Mouse (Mus musculus): ENCODE data around the gene Cped1. TPM values are rescaled to one million over a fixed set of nuclear protein-coding genes. Genes with fewer than 3 reads are reported as not detected.

The Cped1 gene
- polyA plus RNA-seq, 1 experiment from 2014 or later = 4.8 TPM

DNA sequence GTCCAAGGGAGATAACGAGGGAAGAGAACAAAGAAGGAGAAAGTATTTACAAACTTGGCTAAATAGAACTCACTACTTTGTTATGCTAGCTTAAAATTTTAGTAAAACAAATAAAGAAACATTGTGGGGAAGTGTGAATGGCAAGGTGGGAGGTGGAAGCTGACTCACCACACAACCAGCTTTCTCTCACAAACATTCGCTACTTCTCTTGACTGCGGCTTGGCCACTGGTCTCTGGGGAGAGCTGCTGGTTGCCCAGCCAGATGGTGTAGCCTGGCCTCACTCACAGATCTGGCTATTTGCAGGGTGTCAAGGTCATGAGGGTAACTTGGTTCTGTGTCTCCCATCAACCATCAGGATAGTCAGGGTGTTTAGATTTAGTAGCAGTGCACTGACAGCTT, 116.2 kb downstream of the Cped1 start:
- ATAC-seq (replicated peaks; ENCODE audit: extremely low read depth, insufficient read depth, low FRiP score) = no peak
- WGBS = 65% methylated on average over 3 of the region's 3 CpGs

DNA sequence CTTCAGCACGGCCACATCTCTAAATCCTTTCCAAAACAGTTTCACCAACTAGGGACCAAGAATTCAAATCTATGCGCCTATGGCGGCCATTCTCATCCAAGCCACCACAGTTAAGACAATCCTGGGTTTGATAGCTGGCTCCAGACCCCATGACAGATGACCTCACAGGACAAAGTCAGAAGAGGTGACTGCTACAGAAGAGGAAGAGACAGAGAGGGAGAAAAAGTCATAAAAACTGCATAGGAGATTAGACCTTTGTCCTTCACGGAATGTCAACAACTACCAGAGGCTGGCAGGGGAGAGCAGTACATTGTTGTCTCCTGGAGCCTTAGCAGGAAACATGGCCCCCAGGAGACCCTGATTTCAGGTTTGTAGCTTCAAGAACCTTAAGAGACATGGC, 117.0 kb downstream of the Cped1 start:
- Histone ChIP-seq H3K4me3 (ENCODE audit: low read length) (no peak overlapping the region), H3K36me3 (ENCODE audit: control insufficient read depth, insufficient read depth) (no peaks in the 10 kb centered on the region), H3K4me2 (ENCODE audit: low read depth, low read length) (no peak overlapping the region), H3K9me3 (replicated peaks; ENCODE audit: control insufficient read depth, low read length) (no peaks in the 10 kb centered on the region), H3K27me3 (ENCODE audit: control insufficient read depth, insufficient read depth, low read length) (no peaks in the 10 kb centered on the region), H3K9ac (ENCODE audit: low read length) (no peak overlapping the region), H3K27ac (ENCODE audit: low read length) (no peak overlapping the region), H3K4me1 (ENCODE audit: control insufficient read depth, insufficient read depth, low read length) (no peaks in the 10 kb centered on the region)
- WGBS = 76% methylated on average over 4 of the region's 4 CpGs
- ATAC-seq (replicated peaks; ENCODE audit: extremely low read depth, insufficient read depth, low FRiP score) = no peak

More for the DNA sequence above, 116.2 kb downstream of the Cped1 start:
- Histone ChIP-seq H3K9ac (ENCODE audit: low read length) (no peak overlapping the region), H3K4me3 (ENCODE audit: low read length) (no peak overlapping the region), H3K4me1 (ENCODE audit: control insufficient read depth, insufficient read depth, low read length) (no peaks in the 10 kb centered on the region), H3K9me3 (replicated peaks; ENCODE audit: control insufficient read depth, low read length) (no peaks in the 10 kb centered on the region), H3K27me3 (ENCODE audit: control insufficient read depth, insufficient read depth, low read length) (no peaks in the 10 kb centered on the region), H3K4me2 (ENCODE audit: low read depth, low read length) (no peak overlapping the region), H3K36me3 (ENCODE audit: control insufficient read depth, insufficient read depth) (no peaks in the 10 kb centered on the region), H3K27ac (ENCODE audit: low read length) (no peak overlapping the region)

DNA sequence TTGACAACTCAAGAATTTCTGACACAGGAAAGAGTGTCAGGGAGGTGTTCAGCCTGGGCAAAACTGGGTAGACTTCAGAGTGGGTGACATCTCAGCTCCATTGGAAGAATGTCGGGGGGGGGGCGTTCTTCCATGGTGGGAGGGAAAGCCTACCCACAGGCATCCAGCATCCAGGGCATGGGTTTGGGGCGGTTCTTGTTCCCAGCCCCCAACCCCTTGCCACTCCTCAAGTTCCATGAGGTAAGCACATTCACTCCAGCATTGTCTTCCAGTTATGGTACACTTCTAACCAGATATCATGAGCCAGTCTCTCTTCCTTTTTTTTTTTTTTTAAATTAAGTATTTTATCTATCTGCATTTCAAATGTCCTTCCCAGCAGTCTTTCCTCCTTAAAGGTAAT, 118.0 kb downstream of the Cped1 start:
- Histone ChIP-seq H3K9ac (ENCODE audit: low read length) (no peak overlapping the region), H3K4me2 (ENCODE audit: low read depth, low read length) (no peak overlapping the region), H3K4me3 (ENCODE audit: low read length) (no peak overlapping the region), H3K4me1 (ENCODE audit: control insufficient read depth, insufficient read depth, low read length) (no peaks in the 10 kb centered on the region), H3K27ac (ENCODE audit: low read length) (no peak overlapping the region), H3K27me3 (ENCODE audit: control insufficient read depth, insufficient read depth, low read length) (no peaks in the 10 kb centered on the region), H3K9me3 (replicated peaks; ENCODE audit: control insufficient read depth, low read length) (no peaks in the 10 kb centered on the region), H3K36me3 (ENCODE audit: control insufficient read depth, insufficient read depth) (no peaks in the 10 kb centered on the region)
- no peak for ATAC-seq (replicated peaks; ENCODE audit: extremely low read depth, insufficient read depth, low FRiP score)
- WGBS = 74% methylated on average over 3 of the region's 3 CpGs

DNA sequence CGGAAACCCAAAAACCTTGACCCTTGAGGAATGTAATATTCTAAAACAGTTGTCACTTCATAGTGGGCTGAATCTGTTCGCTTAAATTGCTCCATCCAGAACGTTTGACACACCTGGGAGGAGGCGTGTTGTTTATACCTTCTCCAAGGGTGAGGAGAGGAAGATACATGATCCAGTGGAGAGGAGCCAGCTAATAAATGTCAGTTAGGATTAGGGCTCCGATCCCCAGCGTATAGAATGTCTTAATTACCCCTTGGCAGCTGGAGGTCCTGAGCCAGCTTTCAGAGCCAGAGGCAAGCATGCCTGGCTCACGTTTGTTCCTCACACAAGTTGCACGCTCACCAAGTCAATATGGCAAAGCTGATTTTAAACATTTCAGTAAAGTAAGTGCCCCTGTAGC, 118.5 kb downstream of the Cped1 start:
- Histone ChIP-seq H3K4me3 (ENCODE audit: low read length) (no peak overlapping the region), H3K36me3 (ENCODE audit: control insufficient read depth, insufficient read depth) (no peaks in the 10 kb centered on the region), H3K9ac (ENCODE audit: low read length) (no peak overlapping the region), H3K27ac (ENCODE audit: low read length) (no peak overlapping the region), H3K9me3 (replicated peaks; ENCODE audit: control insufficient read depth, low read length) (no peaks in the 10 kb centered on the region), H3K4me2 (ENCODE audit: low read depth, low read length) (no peak overlapping the region), H3K4me1 (ENCODE audit: control insufficient read depth, insufficient read depth, low read length) (no peaks in the 10 kb centered on the region), H3K27me3 (ENCODE audit: control insufficient read depth, insufficient read depth, low read length) (no peaks in the 10 kb centered on the region)
- 58% methylated on average over 8 of the region's 8 CpGs for WGBS
- no peak for ATAC-seq (replicated peaks; ENCODE audit: extremely low read depth, insufficient read depth, low FRiP score)

DNA sequence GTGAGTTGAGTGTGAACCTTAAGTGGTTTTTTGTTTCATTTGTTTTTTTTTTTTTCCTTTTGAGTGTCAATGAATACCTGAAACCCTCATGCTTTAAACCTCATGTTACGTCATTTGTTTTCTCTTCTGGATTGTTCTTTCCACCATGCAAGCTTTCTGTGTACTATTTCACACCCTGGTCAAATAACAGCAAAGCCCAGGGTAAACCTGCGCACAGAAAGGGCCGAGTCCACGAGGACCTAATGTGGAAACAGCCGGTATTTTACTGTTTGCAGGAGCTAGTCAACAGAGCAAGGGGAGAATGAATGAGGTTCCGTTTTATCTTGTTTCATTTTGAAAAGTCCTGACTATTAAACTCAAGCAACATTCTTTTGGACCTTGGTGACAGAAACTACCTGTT, 128.4 kb downstream of the Cped1 start:
- Histone ChIP-seq H3K27ac (ENCODE audit: low read length) (no peak overlapping the region), H3K9ac (ENCODE audit: low read length) (no peak overlapping the region), H3K4me2 (ENCODE audit: low read depth, low read length) (no peak overlapping the region), H3K36me3 (ENCODE audit: control insufficient read depth, insufficient read depth) (no peaks in the 10 kb centered on the region), H3K27me3 (ENCODE audit: control insufficient read depth, insufficient read depth, low read length) (no peaks in the 10 kb centered on the region), H3K4me1 (ENCODE audit: control insufficient read depth, insufficient read depth, low read length) (no peaks in the 10 kb centered on the region), H3K4me3 (ENCODE audit: low read length) (no peak overlapping the region), H3K9me3 (replicated peaks; ENCODE audit: control insufficient read depth, low read length) (no peaks in the 10 kb centered on the region)
- 80% methylated on average over 6 of the region's 6 CpGs for WGBS
- no peak for ATAC-seq (replicated peaks; ENCODE audit: extremely low read depth, insufficient read depth, low FRiP score)

DNA sequence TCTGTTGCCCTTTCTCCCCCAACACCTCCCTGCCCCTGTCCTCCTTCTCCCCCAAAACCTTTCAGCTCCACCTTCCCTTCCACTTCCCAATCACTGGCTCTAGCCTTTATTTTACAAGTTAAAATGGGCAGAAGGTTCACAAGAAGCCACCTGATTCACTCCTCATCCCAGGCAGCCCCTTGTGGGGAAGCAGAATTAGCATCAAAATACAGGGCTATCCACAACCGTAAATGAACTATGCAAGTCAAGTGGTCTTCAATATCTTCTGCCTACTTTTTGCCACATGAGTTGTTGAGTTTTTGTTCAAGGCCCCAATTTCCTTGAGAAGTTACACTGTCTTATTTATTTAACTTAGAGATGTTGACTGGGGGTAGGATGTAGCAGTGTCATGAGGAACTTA, 131.0 kb downstream of the Cped1 start:
- no peak for ATAC-seq (replicated peaks; ENCODE audit: extremely low read depth, insufficient read depth, low FRiP score)
- Histone ChIP-seq H3K4me3 (ENCODE audit: low read length) (no peak overlapping the region), H3K4me2 (ENCODE audit: low read depth, low read length) (no peak overlapping the region), H3K27me3 (ENCODE audit: control insufficient read depth, insufficient read depth, low read length) (no peaks in the 10 kb centered on the region), H3K9ac (ENCODE audit: low read length) (no peak overlapping the region), H3K36me3 (ENCODE audit: control insufficient read depth, insufficient read depth) (no peaks in the 10 kb centered on the region), H3K27ac (ENCODE audit: low read length) (no peak overlapping the region), H3K4me1 (ENCODE audit: control insufficient read depth, insufficient read depth, low read length) (no peaks in the 10 kb centered on the region), H3K9me3 (replicated peaks; ENCODE audit: control insufficient read depth, low read length) (no peaks in the 10 kb centered on the region)
- WGBS = 75% methylated on average over 1 of the region's 1 CpGs

DNA sequence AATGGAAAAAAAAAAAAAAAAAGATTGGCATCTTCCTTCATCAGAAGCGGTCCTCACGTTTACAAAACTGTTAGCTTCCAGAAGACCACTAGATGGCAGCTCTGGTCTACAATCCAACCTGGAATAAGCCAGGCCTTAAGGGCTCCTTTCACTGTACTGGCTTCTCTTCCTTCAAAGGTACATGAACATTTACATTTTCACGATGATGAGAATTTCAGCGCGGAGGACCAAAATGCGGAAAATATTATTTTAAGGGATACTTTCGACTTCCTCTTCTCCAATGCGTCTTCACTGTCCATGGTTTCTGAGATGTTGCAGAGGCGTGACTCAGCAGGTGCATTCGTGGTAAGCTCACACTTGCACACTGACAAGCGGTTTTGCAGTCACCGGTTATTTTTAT, 136.4 kb downstream of the Cped1 start:
- Histone ChIP-seq H3K4me3 (ENCODE audit: low read length) (no peak overlapping the region), H3K27ac (ENCODE audit: low read length) (no peak overlapping the region), H3K4me2 (ENCODE audit: low read depth, low read length) (no peak overlapping the region), H3K36me3 (ENCODE audit: control insufficient read depth, insufficient read depth) (no peaks in the 10 kb centered on the region), H3K4me1 (ENCODE audit: control insufficient read depth, insufficient read depth, low read length) (no peaks in the 10 kb centered on the region), H3K9ac (ENCODE audit: low read length) (no peak overlapping the region), H3K9me3 (replicated peaks; ENCODE audit: control insufficient read depth, low read length) (no peaks in the 10 kb centered on the region), H3K27me3 (ENCODE audit: control insufficient read depth, insufficient read depth, low read length) (no peaks in the 10 kb centered on the region)
- no peak for ATAC-seq (replicated peaks; ENCODE audit: extremely low read depth, insufficient read depth, low FRiP score)
- 33% methylated on average over 12 of the region's 12 CpGs for WGBS

DNA sequence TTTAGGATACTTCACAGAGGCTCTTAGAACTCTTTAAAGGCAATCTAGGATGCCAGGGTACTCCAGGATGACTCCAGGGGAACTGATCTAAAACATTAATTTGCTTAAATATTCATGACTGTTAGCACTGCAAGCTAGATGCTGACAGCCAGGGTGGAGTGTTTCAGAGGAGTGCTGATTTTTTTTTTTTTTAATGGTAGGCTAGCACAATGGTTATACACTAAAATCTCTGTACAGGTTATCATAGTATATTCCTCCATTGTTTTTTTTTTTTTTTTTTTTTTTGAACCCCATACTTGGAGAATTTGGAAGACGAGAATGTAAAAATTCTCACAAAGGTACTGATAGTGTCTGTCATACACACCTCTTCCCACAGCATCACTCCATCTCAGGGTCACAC, 137.0 kb downstream of the Cped1 start:
- Histone ChIP-seq H3K27ac (ENCODE audit: low read length) (no peak overlapping the region), H3K4me2 (ENCODE audit: low read depth, low read length) (no peak overlapping the region), H3K36me3 (ENCODE audit: control insufficient read depth, insufficient read depth) (no peaks in the 10 kb centered on the region), H3K9me3 (replicated peaks; ENCODE audit: control insufficient read depth, low read length) (no peaks in the 10 kb centered on the region), H3K4me3 (ENCODE audit: low read length) (no peak overlapping the region), H3K9ac (ENCODE audit: low read length) (no peak overlapping the region), H3K4me1 (ENCODE audit: control insufficient read depth, insufficient read depth, low read length) (no peaks in the 10 kb centered on the region), H3K27me3 (ENCODE audit: control insufficient read depth, insufficient read depth, low read length) (no peaks in the 10 kb centered on the region)
- 85% methylated on average over 1 of the region's 1 CpGs for WGBS
- no peak for ATAC-seq (replicated peaks; ENCODE audit: extremely low read depth, insufficient read depth, low FRiP score)

DNA sequence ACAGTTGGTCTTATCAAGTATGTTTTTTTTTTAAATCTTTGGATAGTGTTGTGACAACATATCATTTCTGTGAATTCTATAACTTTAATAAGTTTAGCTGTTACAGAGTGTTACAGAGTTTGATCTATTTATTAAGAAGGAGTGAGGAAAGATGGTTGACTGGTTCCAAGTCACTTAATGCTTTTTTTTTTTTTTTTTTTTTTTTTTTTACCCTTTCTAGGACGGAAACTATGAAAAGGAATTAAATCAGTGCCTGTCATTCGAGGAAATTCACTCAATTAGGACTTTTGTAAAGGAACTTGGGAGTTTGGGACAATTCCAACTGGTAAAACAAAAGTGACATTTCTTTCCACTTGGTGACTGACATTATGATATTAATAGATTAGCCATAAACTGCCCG, 137.6 kb downstream of the Cped1 start:
- ATAC-seq (replicated peaks; ENCODE audit: extremely low read depth, insufficient read depth, low FRiP score) = no peak
- 54% methylated on average over 3 of the region's 3 CpGs for WGBS
- no peaks in the 10 kb centered on the region for H3K4me1 ChIP-seq (ENCODE audit: control insufficient read depth, insufficient read depth, low read length)

More for the DNA sequence above, 137.6 kb downstream of the Cped1 start:
- no peak overlapping the region for H3K4me3 ChIP-seq (ENCODE audit: low read length)
- no peak overlapping the region for H3K4me2 ChIP-seq (ENCODE audit: low read depth, low read length)
- no peaks in the 10 kb centered on the region for H3K9me3 ChIP-seq (replicated peaks; ENCODE audit: control insufficient read depth, low read length)
- H3K36me3 ChIP-seq (ENCODE audit: control insufficient read depth, insufficient read depth) = no peaks in the 10 kb centered on the region
- no peaks in the 10 kb centered on the region for H3K27me3 ChIP-seq (ENCODE audit: control insufficient read depth, insufficient read depth, low read length)
- no peak overlapping the region for H3K9ac ChIP-seq (ENCODE audit: low read length)
- no peak overlapping the region for H3K27ac ChIP-seq (ENCODE audit: low read length)

Data from heart, embryonic 16.5 days (tissue).